Mouse (Mus musculus) T-cell, adult 2 months (primary cell): ENCODE measurements at regions not wholly inside any gene's neighbourhood (a gene's known extent, or its start where the extent isn't known, plus 50 kb on each side); places are given as distances from the start of the nearest gene placed in this dataset.

Experiments
- DNase-seq: peaks from one replicate; pipeline ENCODE4 v3.0.0; 2022; ENCODE audit warnings: low spot score

DNA sequence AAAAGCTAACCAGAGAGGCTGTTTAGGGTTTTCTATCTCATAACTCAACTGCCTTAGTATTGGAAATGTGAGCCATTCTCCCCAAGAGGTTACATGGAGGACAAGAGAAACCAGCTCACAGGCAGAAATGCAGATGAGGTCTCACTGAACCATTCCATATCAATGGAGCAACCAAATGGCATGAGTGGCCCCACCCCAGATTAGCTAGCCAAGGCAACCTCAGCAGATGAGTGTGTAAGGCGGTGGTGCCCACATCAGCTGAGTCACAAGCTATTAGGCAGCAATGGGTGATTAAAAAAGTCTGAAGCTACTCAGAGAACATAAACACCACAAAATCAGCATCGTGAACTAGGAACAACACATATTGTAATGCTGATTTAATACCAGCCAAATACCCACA is 133.2 kb downstream of the Lpin1 start:
- no peak for DNase-seq

DNA sequence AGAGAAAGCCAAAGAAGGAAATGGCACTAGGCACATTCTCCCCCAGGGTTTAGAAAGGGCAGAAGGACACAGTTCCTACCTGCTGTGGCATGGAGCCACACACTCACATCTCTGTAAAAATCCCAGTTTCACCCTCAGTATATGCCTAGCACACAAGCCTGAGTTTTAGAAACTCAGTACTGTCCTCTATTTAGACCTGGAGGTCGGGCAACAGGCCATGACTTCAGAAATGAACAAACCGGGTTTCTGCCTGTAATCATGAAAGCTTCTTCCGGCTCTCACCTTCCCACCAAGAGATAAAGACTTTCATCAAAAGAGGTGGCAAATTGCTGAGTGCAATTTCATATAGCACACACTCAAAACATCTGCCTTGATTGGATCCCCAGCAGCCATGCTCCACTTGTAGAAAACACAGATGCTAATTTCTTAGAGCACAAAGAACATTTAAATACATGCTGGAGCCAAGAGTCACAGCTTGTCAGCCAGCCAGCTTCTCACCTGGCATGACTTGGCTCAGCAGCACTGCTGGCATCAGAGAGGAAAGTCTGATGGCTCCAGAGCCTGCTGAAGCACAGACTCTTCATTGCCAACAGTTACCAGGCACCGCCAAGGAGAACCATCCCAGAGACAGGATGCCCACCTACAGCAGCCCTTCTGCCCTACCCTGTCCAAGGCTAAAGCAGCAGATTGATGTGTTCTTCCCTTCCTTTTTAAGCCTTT is 136.2 kb downstream of the Lpin1 start:
- no peak for DNase-seq

DNA sequence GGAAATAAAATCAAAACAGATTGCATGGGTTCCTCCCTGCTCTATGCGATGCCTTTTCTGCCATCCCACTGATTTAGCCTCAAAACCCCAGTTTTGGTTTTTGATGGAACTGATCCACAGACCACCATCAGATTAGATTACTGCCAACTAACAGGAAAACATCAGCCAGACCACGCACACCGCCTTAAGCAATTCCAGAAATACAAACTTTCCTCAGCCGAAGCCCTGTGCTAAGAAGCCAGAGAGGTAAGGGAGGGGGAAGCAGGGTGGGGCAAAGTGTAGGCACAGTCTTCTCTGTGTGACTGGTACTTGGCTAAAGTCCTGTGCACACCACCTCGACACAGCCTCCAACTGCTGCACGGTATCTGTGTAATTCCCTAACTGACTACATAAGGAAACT is 153.3 kb downstream of the Lpin1 start:
- no peak for DNase-seq

DNA sequence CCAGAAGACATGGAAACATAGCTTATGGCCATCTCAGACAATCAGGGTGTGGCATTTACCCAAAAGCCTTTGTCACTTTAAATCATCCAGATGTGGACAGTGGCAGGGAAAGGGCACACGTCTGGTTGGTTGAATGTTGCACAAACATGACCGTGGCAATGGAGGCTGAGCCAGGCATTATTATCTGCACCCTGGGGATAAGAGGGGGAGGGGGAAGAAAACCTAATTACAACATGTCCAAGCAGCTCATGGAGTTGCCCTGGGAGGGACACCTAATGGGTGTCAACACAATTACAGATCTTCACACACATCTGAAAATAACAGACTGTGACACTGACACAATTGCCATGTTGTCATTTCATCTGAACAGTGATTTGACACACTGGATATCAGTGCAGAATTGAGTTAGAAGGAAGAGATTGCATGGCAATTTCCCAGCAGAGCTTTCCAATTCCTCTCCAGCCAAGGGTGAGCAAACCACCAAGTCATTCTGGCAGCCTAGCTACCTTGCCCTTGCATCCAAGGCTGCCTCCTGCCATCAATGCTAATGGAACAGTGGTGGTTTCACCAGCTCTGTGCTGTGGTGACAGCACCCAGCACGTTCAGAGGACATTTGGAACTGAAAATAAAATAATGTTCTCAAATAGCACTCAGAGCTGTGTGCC is 159.9 kb downstream of the Lpin1 start:
- DNase-seq = no peak

DNA sequence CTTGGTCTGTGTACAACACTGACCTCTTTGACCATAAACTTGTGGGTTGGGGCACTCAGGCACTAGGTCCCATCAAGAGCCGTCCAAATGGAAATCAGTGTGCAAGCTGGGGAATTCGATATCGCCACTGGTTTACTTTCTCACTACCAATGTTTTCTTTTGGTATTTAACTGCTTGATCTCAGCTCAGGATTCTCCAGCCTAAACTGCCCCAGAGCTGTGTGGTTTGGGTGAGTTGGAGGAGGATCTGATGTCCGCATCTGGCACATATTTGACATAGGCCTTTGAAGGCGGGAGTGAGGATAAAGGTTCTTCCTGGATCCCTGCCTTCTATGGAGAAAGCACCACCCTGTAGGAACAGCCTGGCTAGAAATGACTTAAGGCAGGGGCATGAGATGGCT is 172.0 kb downstream of the Lpin1 start:
- no peak for DNase-seq

DNA sequence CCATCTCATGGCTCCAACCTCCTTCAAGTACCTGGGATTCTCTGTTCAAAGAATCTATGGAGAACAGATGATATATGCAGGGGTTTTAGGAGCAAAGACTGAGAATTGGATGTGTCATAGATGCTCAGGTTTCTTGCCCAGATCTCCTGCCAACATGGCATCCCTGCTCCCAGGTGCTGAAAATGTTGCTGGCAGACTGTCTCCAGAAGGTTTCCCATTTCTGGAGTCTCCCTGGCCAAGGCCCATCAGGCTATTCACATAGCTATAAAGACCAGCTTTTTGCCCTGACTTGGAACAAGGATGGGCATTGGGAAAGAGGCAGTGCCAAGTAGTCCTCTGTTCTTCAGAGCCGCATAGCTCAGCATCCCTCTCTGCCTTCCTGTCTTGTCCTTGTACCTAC is 173.8 kb downstream of the Lpin1 start:
- DNase-seq = no peak

DNA sequence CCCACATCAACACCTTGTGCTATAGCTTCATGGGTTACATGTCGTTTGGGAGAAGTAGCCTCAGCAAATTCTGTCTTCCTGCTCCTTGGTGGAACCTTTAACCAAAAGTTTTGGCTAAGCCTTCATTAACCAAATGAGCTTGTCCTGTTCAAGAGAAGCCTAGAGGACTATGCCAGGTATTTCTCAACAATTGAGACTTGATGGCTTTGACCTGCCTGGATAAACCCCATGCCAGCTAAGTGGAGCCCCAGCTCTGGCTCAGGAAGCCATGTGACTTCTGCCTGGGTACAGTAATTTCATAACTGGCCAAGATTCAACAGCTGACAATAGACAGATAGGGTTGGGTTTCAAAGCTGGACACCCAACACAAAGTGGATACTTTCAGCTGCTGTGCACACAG is 174.5 kb downstream of the Lpin1 start:
- DNase-seq = no peak

DNA sequence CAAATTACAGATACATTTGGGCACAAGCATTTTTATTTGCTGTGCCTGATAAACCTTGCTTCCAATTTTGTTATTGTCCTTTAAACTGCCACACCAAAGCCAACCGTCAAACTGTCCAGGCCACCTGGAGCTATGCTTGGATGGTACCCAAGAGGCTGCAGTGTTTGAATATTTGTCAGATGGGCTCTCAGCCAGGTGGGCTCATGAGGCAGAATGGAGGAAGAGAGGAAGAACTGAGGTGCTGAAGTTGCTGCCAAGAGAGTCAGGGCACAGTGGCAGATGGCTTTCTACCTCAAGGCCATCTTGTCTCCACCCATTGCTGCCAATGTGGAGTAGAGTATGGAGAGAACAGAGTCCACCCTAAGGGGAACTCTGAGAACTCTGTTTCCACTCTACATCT is 176.0 kb downstream of the Lpin1 start:
- DNase-seq = no peak

DNA sequence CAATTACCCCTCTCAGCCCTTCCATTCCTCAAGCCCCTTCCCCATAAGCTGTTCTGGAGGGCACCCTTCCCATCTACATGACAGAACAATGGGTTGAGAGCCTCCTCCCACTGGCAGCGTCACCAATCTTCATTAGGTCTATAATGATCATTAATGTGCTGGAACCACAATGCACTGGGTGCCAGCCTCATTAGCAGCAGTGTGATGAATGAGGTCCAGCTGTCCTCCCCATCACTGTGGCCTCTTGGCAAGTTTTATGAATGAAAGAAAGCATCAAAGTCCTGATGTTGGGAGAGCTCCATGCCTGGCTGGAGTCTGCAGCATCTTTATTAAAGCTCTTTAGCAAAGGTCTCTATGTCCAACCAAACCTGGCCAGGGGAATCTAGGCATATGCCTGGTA is 176.5 kb downstream of the Lpin1 start:
- no peak for DNase-seq

DNA sequence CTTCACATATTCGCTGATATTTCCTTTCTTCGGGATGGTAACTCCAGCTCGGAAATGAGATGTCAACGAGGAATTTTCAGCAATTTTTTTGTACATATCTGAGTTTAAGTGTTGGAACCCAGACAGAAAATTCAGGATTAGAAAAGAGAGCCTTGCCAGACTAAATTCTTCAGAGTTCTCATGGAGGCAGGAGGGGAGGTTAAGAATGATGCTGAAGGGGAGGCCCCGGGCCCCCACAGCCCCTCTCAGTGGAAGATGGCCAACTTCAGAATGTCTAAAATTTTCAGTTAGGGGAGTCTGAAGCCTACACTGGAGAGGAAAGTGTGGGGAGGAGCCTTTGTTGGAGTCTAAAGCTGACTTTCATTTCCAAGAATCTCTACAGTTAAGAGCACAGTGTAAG is 184.8 kb downstream of the Lpin1 start:
- DNase-seq = no peak

DNA sequence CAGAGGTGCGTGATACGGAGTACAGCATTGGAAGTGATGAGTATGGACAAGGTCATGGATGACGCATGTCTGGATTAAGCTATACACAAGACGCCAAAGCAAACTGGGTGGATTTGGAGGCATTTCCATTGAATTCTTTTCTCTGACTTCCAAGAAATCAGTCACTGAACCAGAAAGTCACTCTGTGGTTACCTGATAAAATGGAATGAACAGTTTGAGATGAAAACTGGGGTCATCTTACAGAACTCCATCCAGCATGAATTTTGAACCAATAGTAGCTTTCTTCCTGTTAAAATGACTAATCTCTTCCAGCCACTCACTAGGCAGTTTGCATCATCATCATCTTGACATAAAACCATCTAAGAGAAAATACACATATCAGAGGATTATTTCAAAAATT is 186.2 kb downstream of the Lpin1 start:
- DNase-seq = no peak

DNA sequence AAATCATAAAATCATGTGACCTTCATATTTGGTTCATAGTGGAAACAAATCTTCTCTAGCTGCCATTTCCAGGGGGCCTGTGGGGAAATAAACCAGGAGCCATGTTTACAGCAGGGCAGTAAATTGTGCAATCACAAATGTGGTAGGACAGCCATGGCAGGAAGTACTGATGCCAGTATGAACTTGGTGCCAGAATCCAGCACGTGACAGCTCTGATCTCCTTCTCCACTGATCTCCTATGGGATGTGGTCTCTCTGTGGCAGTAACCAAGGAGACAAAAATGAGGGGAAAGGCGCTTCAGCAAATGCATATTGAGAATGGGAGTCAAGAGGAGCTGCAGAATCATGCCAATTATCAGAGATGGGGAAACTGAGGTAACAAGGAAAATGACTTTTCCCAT is 215.0 kb downstream of the Lpin1 start:
- DNase-seq = no peak

DNA sequence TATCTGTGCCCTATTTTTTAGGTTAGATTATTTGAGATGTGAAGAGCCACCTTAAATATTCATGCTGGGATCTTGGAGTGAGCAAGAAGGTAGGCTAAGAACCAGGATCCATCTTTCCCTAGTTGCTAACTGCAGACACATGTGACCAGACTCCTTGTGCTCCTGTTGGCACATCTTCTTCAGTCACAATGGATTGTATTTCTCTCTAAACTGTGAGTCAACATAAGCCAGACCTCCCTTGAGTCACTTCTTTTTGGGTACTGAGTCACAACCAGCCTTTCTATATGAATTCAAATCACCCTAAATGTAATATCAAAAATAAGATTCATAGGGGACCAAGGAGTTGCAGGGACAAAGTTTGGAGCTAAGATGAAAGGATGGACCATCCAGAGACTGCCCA is 217.9 kb downstream of the Lpin1 start:
- no peak for DNase-seq

DNA sequence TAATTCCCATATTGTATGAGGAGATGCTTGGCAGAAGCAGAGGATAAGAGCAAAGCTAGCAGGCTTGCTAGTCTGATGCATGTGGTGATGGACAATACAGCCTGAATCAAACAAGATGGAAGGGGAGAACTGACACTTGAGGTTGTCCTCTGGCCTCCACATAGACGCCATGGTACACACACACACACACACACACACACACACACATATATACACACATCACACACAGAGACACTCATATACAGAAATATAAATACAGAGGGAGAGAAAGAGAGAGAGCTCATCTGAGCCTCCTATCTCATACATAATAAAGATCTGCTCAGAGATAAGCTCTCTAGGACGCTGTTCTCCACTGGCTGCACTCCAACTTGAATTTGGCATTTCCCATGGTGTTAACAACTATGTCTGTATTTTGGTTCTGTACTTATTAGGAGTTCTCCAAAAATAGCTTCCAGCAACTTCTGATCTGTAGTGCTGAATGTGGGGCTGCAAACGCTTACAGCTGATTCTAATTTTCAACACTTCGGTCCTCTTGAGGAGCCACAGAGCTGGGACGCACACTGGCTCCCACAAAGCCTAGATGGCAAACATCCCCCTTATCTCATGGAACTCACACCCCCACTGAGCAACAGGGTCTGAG is 219.0 kb downstream of the Lpin1 start:
- no peak for DNase-seq

DNA sequence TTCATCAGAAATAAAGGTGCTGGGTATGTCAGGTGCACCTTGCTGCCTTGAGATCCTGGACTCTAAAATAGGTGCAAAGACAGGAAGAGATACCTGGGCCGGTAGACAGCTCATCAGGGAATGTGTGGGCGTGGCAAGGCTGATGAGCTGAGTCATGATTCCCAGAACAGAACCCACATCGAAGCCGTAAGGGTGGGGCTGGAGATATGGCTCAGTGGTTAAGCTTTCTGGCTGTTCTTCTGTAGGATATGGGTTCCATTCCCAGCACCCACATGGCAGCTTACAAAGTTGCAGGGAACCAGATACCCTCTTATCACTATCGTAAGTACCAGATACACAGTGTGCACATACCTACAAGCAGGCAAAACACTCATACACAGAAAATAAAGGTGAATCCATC is 219.6 kb downstream of the Lpin1 start:
- DNase-seq = no peak

DNA sequence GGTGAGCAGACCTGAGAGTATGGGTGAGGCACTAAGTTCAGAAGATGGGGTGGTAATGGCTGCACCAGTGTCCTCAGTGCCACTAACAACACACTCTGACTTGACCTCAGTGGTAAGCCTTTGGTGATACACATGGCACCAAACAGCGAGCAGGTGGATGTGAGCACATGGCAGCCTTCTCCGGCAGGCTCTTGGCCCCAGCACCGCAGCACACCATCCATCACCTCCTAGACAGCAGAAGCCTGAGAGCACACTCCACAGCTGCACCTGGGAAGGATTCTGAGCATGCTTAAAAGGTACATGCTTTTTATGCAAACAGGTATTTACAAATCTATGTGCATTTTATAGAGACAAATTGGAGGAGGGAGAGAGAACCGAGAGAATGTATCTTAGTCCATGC is 223.7 kb downstream of the Lpin1 start:
- DNase-seq = no peak

DNA sequence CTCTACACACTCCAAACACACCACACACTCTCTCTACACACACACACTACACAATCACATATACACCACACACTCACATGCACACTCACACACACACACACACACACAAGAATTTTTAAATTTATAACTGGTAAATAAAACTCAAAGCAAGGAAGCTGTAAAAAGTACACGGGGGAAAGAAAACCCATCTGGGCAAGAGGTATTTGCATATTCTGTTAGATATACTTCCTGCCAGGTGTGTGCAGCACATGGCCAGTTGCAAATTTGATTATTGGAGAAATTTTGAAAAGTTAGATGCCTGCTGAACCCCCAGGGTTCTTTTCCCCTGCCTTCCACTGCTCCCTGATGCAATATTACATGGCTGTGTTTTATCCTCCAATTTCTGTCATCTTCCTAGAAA is 226.4 kb downstream of the Lpin1 start:
- no peak for DNase-seq

DNA sequence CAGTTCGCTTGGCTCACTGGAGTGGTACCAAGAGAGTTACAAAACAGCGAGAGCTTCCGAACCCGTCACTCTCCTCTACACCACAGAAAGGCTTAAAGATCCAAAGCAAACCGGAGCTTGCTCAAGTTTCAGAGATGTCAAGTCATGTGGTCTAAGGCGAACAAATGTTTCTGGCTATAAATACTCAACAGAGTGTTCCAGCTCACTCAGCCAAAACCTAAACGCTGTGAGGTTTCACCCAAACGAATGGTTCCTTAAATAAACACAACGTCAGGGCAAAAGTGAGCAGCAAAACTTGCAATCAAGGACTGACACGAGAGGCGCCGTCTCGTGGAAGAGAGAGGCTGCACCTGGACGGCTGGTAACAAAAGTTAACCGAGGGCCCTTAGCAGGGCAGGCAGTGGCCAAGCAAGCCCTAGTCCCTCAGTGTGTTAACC is 227.2 kb downstream of the Lpin1 start:
- no peak for DNase-seq

DNA sequence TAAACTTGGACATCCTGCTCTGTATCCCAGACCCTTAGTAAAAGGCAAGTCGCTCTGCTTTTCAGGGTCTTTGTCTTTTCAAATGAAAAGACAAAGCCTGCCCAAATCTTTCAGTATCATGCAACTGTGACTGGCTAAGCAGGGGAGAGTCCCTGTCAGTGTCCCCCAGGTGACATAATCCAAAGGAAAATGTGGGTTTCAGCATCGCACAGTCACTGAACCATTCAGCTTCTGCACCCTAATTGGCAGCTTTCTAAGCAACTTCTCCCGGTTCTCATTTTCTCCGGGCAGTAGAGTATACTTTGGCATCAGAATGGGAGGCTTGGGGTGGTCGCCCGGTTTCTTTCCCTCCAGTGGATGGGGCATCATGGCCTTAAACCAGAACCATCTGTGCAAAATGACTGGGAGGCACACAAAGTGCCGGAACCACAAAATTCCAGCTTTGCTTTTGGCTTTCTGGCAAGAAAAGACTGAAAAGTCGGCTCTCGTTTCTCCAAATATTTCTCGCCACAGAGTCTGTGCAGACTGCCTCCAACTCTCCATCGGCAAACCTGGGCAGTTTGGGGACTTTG is 228.3 kb downstream of the Lpin1 start:
- no peak for DNase-seq

DNA sequence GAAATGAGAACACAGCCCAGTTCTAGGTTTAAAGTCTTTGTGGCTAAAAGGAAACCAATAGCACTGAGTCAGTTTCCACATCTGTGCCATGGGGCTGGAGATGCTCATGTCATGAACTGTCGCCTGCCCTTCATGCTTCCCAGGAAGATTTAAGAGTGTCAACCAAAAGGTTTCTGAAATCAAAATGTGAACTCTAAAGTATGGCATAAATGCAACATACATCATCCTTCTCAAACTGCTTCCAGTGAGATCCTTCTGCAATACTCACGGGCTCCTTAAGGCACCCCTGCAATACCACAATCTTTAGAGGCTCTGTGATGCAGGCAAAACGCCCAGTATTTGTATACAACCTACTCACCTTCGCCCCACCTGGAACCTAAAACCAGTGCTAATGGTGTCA is 229.7 kb downstream of the Lpin1 start:
- DNase-seq = no peak

DNA sequence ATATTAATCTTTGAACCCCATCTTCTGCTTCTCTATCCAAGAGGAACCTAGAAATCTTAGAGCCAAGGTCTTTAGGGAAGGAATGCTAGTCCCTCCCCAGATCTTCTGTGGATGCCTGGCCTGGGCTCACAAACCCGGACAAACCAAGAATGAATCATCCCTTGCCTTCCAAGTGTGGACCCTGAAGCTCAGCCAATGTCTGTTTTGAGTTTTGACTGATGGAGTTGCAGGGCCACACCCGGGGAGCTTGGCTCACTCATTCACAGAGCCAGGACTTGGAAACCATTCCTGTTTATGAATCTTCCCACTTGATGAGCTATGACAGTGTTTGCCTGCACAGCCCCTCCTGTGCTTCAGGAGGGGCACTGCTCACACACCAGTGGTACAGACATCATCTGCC is 230.4 kb downstream of the Lpin1 start:
- no peak for DNase-seq

DNA sequence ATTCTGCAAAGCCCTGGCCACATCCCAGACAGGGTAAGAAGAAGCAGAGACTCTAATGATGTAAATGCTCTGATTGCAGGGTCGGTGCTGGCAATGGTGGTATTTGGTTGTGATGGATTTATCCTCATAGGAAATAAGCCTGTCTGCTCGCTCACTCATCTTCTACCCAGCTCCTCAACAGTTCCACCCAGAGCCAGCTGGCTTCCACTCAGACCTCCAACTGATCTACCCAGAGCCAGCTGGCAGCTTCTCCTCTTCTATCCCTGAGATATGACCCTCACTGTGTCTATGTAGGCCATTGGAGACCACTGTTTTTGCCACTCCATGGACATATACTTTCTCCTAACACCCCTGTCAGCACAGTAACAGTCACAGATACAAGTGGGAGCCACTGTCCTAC is 231.4 kb downstream of the Lpin1 start:
- DNase-seq = no peak

DNA sequence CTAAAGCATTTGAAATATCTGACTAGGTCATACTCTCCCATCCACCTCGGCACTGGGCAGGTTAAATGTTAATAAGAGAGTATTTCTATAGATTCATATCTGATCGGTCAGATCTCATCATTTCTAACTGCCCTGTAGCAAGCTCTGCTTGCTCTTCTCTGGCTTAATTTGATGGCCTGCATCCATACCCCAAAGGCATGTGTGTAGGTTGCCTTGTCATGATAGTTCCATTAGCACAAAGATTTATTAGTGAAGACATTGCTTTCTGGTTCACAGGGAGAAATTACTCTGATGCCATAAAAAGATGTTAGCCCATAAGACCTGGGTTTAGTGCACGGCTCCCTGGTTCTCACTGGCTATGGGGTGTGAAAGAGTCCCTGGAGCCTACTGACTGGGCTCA is 232.3 kb downstream of the Lpin1 start:
- no peak for DNase-seq
